Mouse (Mus musculus) gonadal fat pad, adult 2 months (tissue): ENCODE measurements at regions not wholly inside any gene's neighbourhood (a gene's known extent, or its start where the extent isn't known, plus 50 kb on each side); places are given as distances from the start of the nearest gene placed in this dataset.
"Not testable (repeated sequence)": the region's sequence is repeated elsewhere in the genome, so short reads cannot be mapped to it uniquely, and the experiment has no call there.

Experiments used
- DNase-seq: peaks from one replicate; pipeline ENCODE4 v3.0.0-alpha.2; 2012; ENCODE audit warnings: low read depth

DNA sequence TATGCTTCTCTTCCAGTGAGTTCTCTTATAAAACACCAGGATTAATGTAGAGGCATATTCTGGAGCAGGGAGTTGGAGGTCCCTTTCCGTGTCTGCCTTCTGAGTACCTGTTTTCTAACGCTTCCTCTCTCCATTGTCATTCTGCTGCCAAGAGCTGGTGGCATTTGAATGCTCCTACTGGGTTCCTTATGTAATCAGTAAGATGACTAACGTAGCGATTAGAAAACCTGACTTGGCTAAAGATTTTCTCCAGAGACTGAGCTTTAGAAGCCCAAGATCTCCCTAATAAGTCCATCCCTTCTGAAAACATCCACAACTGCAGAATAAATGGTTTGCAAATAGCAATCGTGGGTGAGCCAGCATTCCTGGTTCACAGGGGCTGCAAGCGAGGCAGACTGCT lies 174.5 kb downstream of the Dhx15 start:
- DNase-seq: no peak

DNA sequence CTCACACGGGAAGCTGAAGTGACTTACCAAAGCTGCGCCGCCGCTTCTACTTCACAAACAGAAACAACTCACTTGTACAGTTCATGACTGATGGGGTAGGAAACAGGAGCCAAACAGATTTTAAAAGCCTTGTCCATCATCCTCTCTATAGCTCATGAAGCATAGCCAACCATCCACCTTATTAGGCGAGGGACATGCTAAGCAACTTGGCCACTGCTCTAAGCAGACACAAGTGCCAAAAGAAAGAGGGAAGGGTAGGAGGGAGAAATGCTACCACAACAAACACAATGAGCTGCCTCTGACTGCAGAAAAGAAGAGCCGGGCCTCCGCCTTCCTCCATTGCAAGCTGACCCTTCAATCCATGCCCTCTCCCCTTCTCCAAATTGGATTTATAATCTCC lies 179.9 kb downstream of the Dhx15 start:
- no peak for DNase-seq

DNA sequence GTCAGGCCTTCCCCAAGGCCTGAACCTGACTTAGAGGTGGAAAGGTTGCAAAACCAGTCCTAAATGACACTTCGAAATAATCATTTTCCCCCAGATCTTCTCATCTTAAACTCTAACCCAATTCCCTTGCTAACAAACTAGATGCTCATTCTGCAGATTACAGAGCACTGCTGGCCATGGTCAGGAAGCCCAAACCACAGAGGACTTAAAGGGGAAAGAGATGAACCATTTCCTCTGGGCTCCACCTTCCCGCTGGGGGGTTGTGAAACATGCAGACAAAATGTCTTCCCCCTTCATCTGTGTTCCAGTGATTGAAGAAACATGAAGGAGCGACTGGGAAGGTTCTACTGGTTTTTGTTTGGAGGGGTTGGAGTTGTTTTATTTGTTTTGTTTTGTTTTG lies 181.4 kb downstream of the Dhx15 start:
- no peak for DNase-seq

DNA sequence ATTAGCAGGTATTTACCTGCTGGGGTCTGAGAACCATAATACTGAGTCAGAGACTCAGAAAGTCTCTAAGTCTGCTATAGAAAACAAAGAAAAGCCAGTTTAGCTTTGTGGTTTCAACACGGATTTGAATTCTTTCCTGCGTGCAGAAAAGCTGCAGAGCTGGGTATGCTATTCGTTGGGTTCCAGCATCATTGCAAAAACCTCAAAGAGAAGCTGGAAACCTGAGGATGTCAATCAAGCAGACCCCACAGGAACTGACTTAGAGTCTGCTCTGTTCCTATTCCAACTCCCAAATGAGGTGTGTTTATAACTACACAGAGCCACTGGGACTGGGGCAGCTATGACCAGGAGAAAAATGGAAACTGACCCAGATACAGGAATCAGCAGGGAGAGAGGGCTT lies 183.5 kb downstream of the Dhx15 start:
- no peak for DNase-seq

DNA sequence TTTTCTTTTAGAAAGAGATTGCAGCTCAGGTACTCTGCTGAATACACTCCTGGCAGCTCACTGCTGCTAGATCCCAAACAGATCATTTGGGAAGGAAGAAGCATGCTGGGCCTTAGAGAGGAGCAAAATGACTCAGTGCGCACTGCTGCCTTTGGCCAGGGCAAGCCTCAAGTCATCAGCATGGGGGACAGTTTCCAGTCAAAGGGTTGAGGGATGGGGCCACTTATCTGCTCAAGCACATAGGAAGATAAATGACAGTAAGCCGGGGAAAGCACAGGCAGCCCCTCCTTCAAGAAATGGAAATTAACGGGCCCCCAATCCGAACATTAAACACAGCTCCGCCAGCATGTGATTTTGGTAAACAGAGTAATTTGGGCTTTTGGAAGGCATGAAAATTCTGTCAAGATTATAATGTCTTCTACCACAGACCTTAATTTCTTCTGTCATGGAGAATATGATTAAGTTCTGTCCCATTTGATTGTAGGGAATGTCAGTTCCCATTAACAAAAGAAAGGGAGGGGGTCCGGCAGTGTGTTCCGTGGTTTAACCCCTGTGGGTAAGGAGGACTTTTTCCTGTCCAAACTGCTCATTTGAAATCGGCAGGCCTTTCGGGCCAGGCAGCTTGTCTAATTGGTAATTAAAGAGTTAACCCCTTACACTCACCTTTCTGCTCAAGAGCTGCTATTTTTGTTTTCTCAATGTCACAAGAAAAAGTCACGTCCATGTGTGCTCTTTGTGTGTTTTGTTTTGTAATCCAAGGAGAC lies 199.3 kb downstream of the Dhx15 start:
- no peak for DNase-seq

DNA sequence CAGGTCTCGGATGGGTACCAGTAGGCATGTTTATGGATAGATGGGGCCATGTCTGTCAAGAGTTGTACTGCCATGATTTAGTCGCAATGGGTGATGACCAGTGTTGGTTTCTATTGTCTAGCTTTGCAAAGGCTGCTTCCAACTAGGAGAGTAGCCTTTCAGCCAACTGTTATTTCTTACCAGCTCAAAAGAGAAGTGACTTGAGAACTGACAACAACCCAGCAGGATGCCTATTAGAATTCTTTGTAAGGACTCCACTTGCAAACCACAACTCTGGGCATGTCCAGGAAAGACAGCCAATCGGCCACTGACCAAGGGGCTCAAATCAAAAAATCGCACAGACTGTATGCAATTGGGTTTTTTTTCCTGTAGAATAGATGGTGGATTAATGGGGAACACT lies 200.9 kb downstream of the Dhx15 start:
- DNase-seq: no peak

DNA sequence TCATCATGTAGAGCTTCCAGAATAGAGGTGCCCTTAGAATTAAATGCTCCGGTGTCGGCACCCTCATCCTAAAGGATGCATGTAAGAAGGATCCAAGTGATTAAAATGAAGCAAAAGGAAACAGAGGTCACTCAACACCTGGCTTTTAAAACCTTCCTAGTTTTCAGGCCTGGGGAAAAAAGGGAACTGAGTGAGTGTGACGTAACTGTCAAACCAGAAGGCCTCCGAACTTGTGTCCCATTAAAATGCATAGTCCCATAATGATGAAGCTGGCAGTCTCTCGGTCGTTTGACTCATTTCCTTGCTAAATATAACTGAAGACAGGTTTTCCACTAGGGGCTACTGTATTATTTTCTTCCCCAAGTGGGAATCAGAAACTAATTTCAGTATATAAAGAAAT lies 201.4 kb downstream of the Dhx15 start:
- no peak for DNase-seq

DNA sequence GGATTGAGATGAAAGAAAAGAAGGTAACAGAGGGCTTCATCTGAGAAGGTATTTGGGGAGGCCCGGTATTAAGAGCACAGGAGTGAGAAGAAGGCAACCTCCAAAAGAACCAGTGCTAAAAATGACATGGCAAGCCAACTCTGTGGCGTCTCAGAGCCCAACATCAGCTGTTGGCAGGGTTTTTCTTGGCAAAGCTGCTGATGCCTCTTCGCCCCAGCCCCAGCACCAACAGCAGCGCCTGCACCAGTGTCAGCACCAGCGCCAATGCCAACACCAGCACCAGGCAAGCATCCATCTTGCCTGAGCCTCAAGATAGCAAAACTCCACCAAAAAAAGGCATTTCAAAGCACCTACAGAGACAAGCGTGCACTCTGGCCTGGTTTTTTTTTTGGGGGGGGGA lies 205.3 kb downstream of the Dhx15 start:
- DNase-seq: no peak

DNA sequence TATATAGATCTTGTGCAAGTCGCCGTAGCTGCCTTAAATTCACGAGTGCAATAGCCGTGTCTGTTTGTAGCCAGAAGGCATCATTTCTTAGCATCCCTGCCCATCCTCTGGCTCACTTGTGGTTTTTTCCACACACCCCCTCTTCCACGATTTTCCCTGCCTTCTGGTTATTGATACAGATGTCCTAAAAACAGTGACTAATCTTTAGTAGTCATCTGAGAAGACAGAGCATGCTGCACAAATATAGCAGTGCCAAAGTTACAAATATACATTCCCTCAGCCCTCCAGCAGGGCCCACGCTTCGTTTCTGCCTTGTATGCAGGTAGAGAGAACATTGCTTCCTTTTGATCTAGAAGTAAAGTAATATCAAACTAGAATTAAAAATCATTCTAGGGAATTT lies 207.5 kb downstream of the Dhx15 start:
- DNase-seq: no peak

DNA sequence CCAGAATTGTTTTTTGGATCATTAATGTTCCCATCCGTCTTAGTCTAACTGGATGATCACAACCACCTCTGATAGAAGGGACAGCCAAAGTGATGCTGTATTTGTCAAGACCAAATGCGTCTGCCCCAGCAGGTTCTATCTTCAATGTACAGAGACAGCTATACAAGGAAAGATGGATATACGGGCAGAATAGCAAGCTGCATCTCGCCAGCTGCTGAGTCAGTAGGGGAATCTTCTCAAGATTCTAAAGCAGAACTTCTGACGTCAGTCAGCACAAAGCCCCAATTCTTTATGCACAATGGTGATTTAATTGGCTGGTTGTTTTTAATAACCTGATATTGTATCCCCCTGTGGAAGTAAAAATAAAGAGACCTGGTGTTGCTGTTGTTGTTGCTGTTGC lies 209.4 kb downstream of the Dhx15 start:
- DNase-seq: no peak

DNA sequence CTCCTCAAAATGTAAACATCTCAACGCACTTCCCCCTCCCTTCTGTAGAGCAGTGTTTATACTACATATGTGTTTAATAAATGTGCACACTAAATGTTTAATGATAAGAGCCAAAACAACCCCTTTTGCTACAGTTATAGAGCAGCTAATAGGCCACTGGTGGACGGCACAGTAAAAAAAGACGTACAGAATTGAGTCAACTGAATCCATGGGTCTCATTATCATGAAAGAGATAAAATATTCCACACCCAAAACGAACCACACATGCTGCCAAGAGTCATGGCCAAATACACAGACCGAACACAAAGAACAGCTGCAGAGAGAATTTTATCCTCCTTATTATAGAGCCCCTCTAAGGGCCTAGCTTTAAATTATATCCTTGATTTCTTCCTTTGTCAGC lies 237.8 kb downstream of the Dhx15 start:
- no peak for DNase-seq

DNA sequence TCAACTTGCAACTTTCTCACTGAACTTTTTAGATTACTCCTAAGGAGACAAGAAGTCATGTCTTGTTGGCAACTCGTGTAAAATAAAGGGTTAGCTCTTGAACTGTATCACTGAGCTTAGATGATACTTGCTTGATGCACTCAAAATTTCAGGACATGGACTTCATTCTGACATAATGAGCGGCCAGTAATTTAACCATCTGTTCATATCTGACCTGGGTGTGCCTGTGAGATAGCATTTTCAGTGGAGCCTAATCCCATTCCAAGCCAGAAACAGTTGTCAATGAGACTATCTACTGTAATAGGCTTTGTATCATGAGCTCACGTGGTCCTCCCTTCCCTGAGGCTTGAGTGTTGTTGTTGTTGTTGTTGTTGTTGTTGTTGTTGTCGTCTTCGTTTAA lies 240.3 kb downstream of the Dhx15 start:
- DNase-seq: no peak

DNA sequence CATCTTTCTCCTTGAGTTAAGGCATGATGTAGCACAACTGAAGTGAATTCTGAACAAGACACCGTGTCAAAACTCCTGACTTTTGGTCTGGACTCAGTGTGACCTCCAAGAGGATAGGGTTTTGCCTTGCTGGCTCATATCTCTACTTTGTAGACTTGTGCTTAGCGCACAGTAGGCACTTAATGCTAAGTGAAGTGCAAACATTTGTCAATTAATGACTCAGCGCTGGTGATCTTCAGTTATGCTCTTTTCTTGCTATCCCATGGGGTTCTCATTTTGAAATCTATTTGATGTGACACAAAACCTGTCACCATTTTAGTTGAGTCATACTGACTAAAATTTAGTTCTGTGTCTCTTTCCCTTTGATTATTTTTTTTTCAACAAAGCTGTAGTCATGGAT lies 244.3 kb downstream of the Dhx15 start:
- no peak for DNase-seq

DNA sequence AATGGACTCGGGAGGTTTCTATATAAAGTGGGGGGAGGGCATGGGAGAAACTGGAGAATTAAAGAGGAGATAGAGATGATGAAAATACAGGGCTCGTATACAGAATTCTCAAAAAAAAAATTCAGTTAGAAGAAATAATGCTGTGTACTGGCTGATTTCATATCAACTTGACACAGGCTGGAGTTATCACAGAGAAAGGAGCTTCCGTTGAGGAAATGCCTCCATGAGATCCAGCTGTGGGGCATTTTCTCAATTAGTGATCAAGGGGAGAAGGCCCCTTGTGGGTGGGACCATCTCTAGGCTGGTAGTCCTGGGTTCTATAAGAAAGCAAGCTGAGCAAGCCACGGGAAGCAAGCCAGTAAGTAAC lies 248.4 kb downstream of the Dhx15 start:
- not testable (repeated sequence) for DNase-seq

DNA sequence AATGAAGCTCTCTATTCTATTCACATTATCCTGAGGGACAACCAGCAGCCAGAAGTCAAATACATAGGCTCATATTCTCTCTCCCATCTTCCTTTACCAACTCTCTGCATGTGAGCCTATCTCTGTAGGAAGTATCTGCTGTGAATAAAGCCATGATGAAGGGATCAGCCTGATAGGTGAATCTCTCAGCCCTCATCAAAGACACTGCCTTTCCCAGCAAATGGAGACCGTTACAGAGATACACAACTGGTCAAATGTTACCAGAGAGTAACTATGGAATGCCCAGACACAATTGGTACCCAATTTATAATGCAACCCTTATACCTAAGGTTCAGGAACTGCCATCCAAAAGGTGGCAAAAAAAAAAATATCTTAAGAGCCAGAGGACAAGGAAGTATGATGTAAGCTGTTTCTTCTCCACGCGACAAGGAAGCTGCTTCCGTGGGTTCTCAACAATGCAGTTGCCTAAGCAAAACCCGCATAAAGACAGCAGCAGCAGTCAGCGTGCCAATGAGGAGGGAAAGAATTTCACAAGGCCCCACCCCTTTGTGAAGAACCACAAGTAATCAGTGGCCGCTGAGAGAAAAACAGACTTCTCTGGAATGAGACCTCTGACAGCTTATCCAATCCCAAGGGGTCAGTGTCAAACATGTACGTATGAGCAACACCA lies 248.9 kb downstream of the Dhx15 start:
- DNase-seq: no peak

DNA sequence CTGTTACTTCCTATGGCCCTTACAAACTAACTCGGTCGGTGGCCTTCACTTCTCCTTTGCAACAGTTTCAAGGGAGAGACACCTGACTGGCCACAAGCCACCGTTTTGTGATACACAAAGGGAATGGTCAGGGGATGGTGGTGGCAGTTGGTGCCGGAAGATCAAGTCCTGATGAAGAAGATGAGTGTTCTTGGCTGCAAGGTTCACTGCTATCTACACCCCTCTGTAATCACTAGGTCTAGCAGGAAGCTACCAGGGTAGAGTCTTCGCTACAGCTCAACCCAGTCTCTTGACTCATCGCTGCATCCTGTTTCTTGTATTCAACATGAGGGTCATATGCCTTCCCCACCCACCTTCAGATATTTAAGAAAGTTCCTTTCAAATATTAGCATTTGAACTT lies 251.5 kb downstream of the Dhx15 start:
- no peak for DNase-seq

DNA sequence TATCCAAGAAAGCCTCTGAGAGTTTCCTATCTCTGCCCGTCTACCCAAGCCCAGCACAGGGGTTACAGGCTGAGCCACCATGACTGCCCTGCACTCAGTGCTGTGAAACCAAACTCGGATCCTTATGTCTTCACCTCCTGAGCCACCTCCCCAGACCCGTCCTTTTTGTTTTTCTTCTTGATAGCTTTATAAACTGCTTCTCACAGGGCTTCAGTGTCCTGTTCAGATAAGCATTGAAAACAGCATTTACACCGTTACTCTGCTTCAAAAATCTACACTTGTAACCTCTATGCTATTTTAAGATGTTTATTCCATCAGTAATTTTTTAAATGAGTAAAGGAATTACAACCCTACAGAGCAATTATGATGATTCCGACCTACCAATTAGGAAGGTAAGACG lies 253.0 kb downstream of the Dhx15 start:
- no peak for DNase-seq

DNA sequence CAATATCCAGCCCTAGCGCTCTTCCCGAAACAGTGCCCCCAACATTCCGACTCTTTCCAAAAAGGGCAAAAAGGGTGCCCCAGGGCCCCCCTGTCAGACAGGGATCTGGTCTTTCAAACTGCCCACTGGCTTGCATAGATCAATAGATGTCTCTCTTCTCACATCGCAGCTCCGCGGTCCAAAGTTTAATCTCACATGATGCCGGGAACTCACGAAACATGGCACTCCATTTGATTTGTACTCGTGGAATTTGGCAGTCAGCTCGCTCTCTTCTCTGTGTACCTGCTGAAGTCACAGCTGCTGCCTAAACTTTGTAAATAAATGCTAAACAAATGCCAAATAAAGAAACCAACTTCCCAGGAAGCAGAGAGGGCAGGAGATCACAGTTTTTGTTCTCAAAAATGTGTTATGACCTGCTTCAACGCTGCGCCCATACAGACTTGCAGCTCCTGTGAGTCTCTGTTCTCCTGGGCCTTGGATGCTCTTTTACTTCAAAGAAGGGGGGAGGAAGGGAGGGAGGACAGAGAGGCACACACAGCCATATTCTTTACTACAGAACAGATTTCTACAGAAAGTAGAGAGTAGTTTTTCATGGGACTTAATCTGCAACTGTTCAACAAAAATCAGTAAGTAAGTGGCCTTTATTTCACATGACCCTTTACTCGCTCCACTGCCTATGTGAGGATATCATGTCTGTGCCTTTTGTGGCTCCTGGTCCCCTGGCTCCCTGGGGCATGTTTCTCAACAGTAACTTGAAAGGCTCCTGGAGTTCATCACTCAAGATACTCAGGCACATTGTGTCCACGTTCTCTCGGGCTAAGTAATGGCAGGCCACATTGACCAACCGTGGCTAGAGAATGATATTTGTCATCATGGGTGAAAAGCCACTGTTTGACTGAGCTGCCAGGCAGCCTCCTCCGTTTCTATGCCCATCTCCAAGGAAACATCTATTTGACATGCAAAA lies 254.6 kb downstream of the Dhx15 start:
- no peak for DNase-seq

DNA sequence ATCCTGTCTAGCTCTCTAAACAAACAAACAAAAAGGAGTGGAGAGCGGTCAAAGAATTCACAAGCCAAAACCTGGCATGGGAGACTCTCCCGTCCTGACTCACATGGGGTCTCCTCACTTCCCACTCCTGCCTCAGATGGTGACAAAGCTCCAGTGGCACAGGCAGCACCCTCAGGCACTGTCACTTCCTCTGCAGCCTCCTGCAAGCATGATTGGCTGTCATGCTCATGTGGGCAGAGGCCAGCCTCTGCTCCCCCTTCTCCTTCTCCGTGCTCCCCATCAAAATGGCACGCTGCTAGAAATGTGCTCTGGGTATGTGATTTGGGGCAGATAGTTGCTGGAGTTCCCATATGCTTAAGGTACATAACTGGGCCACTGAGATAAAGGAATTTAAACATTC lies 255.4 kb downstream of the Dhx15 start:
- no peak for DNase-seq

DNA sequence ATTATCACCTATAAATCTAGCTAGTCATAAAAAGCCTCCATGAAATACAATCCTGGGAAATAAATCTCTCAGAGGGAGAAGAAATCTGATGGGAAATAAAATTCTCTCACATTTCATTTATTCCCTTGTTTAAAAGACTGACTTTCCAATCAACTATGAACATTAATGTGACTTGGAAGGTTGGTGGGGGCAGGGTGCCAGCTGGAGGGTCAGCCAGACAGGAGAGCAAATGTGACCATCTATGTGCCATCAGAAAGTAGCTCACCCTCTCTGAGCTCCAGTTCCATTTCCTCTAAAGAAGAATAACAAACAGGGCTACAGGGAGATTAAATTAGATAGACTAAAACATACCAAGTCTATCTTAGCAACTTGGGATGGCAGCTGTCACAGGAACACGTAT lies 257.0 kb downstream of the Dhx15 start:
- DNase-seq: no peak

DNA sequence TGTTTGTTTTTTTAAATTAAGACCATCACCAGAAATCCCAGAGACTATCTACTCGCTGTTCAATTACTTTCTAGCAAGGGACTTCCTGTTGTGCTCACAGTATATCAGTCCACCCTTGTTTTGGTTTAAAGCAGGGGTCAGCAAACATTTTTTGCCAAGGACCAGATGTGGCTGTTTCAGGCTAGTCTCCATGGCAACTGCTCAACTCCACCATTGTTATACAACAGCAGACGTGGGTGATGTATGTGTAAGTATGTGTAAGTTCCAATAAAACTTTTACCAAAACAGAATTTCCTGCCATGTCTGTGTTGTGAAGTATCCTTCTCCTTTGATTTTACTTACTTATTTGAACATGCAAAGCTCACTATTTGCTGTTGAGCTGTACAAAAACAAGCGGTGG lies 259.9 kb downstream of the Dhx15 start:
- DNase-seq: no peak

DNA sequence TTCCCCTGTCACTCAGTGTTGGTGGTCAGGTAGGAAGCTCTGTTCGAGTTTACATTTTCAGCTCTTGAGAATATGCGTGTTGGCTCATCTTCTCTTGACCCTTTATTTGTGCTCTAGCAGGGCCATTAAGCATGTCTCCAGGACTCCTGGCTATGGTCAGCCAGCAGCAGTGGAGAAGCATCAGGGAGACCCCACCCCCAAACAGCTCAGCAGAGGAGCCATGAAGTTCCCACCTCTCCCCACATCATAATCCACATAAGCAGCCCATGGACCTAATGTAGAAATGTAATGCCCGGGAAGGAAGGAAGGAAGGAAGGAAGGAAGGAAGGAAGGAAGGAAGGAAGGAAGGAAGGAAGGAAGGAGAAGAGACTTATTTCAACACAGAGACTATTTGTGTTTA lies 261.5 kb downstream of the Dhx15 start:
- DNase-seq: no peak

DNA sequence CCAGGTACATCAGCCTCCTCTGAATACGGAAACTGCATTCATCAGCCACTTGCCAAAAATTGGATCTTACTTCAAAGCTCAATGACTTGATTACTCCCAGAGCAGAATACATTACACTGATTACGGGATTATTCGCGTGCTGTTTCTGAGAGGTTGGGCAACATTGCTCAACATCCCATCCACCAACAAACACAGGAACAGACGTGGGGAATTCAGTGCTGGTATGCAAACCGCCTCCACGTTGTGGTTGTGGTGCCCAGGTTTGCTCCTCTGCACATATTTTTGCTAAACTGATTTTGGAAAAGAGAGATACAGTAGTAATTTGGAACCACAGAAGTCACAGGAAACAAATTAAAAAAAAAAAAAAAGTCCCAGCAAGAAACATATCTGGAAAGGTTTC lies 266.9 kb downstream of the Dhx15 start:
- no peak for DNase-seq
